Mouse (Mus musculus) heart, adult 2 months (tissue): Measurements from ENCODE around the gene Olfr172. TPM values are rescaled to one million over a fixed set of nuclear protein-coding genes. Genes with fewer than 3 reads are reported as not detected.
A peak's percentile ranks its signal among the peaks of the same experiment; 100 is the strongest.

ENCODE experiments used
- DNase-seq, 2 experiments: peaks; one replicate each; pipeline ENCODE4 v3.0.0; 2021
- H3K27ac ChIP-seq: fragments of 200-600 bp; 2 replicates; pipeline ENCODE4 v1.8.1; 2022
- H3K27me3 ChIP-seq: fragments of 200-500 bp; 2 replicates; pipeline ENCODE4 v1.6.1; 2012; ENCODE audit warnings: mild to moderate bottlenecking, low read length, inconsistent platforms, mixed read lengths; ENCODE audit not compliant: control insufficient read depth, insufficient read depth
- H3K36me3 ChIP-seq: fragments of 200-500 bp; 2 replicates; pipeline ENCODE4 v1.6.1; 2012; ENCODE audit warnings: low read length, inconsistent platforms; ENCODE audit not compliant: control insufficient read depth, insufficient read depth
- H3K4me1 ChIP-seq: fragments of 200-500 bp; 2 replicates; pipeline ENCODE4 v1.6.1; 2011; ENCODE audit warnings: low read length; ENCODE audit not compliant: control insufficient read depth, insufficient read depth
- H3K4me3 ChIP-seq: fragments of 200-600 bp; 2 replicates; pipeline ENCODE4 v1.8.1; 2022
- H3K79me2 ChIP-seq: fragments of 200-500 bp; replicated peaks from 2 replicates; pipeline ENCODE4 v1.6.1; 2012; ENCODE audit warnings: mild to moderate bottlenecking, inconsistent platforms, low read length, moderate library complexity, mixed read lengths; ENCODE audit not compliant: control insufficient read depth, insufficient read depth
- H3K9ac ChIP-seq: fragments of 200-500 bp; 2 replicates; pipeline ENCODE4 v1.6.1; 2012; ENCODE audit warnings: low read depth, mild to moderate bottlenecking, control low read depth, inconsistent platforms, low read length, mixed read lengths
- CTCF ChIP-seq: fragments of 200-600 bp; IDR thresholded peaks from 2 replicates; pipeline ENCODE4 v1.8.1; 2022; ENCODE audit warnings: antibody characterized with exemption, mild to moderate bottlenecking, moderate library complexity
- EP300 ChIP-seq: fragments of 200-500 bp; IDR thresholded peaks from 2 replicates; pipeline ENCODE4 v1.6.1; 2011; ENCODE audit warnings: low read depth, low read length, control low read depth; ENCODE audit not compliant: insufficient read depth
- POLR2A ChIP-seq: fragments of 200-500 bp; IDR thresholded peaks from 2 replicates; pipeline ENCODE4 v1.6.1; 2011; ENCODE audit warnings: mild to moderate bottlenecking, low read depth, low read length, control low read depth; ENCODE audit not compliant: insufficient read depth
- WGBS: fragments of 180-500 bp; shearing (Covaris S2); methylation state at CpG from one replicate; pipeline ENCODE4 v1.1.7; 2018; 5-methylcytosine and 5-hydroxymethylcytosine counted together
- intact Hi-C: fragments of 180-260 bp; cut with DNase I; formaldehyde crosslinking; loops from one replicate; pipeline ENCODE4 v1.15.1; 2025
- polyA plus RNA-seq: library from polyadenylated mRNA; depleted of rRNA; stranded (reverse); fragments of >200 nt; gene quantifications from 2 replicates; pipeline ENCODE4 v1.2.3, GENCODE M21; 2012
- total RNA-seq, 2 experiments: library from RNA; stranded (reverse); gene quantifications; 2 replicates each; pipeline ENCODE4 v1.2.3; 2021

Olfr172 gene
- total and polyA plus RNA-seq, 3 experiments = not detected

DNA sequence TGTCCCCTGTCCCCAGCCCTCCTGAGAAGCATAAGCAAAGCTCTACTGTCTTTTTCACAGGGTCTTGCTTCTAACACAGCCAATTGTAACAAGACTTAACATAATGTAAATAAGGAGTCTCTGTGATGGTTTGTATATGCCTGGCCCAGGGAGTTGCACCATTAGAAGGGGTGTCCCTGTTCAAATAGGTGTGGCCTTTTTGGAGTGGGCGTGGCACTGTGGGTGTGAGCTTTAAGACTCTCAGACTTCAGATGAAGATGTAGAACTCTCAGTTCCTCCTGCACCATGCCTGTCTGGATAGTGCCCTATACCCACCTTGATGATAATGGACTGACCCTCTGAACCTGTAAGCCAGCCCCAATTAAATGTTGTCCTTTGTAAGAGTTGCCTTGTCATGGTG lies 24.2 kb downstream of the Olfr172 start:
- TF ChIP-seq POLR2A (no peak), EP300 (no peak), CTCF (no peak)
- H3K4me3 ChIP-seq = no peak overlapping the region
- H3K9ac ChIP-seq = no peak overlapping the region
- 96% methylated on average over 1 of the region's 1 CpGs for WGBS
- H3K27me3 ChIP-seq = no peaks in the 10 kb centered on the region
- no peaks in the 10 kb centered on the region for H3K36me3 ChIP-seq
- no peaks in the 10 kb centered on the region for H3K79me2 ChIP-seq
- no peak overlapping the region for H3K27ac ChIP-seq
- no peaks in the 10 kb centered on the region for H3K4me1 ChIP-seq
- intact Hi-C loops = loop anchor here (5.0 to 10.0 kb wide), 2 partner anchors 111 to 834 kb away; no protein-coding TSS in a partner anchor
- no peak for DNase-seq

DNA sequence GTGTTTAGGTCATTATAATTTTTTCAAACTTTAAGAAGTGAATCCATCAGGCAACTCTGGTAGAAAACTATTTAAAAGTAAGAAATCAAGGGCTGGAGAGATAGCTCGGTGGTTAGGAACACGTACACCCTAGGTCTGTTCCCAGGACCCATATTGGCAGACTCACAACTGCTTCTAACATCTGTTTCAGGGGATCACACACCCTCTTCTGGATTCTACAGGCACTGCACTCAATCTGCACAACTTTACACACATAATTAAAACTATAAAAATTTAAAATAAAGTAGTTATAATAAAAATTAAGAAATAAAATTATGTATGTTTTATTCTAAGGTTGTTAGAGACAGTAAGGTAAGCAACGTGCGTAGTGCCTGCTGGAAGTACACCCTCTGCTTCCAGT lies 24.8 kb downstream of the Olfr172 start:
- no peak for TF ChIP-seq POLR2A
- TF ChIP-seq EP300 = no peak
- TF ChIP-seq CTCF = peak; percentile 52
- DNase-seq = no peak
- Histone ChIP-seq H3K9ac (no peak overlapping the region), H3K27me3 (no peaks in the 10 kb centered on the region), H3K27ac (no peak overlapping the region), H3K4me1 (no peaks in the 10 kb centered on the region), H3K36me3 (no peaks in the 10 kb centered on the region), H3K4me3 (no peak overlapping the region), H3K79me2 (no peaks in the 10 kb centered on the region)
- WGBS = 83% methylated on average over 4 of the region's 4 CpGs
- intact Hi-C loops = loop anchor here (5.0 to 10.0 kb wide), 2 partner anchors 111 to 833 kb away; no protein-coding TSS in a partner anchor

DNA sequence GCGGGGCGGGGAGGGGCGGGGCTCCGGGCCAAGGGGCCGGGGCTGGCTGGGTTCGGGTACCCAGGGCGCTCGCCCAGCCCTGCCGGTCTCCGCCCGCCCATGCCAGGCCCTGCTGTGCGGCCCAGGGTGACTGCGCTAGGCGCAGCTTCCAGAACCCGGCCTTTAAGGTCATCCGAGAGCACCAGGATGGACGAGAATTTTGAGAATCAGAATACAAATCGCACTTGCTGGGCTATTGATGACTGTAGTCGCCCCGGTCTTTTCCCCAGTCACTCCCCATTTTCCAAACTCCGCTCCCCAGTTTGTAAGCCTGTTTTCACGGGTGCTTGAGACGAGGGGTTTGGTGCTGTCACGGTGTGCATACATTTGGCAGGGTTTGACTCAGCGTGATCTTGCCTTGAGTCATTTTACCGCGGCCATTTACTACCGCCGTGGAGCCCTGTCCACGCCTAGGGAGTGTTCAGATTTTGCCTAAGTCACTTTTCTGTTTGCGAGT lies 34.8 kb downstream of the Olfr172 start:
- peak overlapping the region; percentile 86 for H3K27ac ChIP-seq
- H3K4me3 ChIP-seq = peak overlapping the region; percentile 93
- intact Hi-C loops = loop anchor here (2.0 to 10.0 kb wide), 5 partner anchors 57 to 1496 kb away; partner anchors contain the start of genes Cpox, St3gal6 and Tbc1d23
- no peak for TF ChIP-seq CTCF
- no peak for TF ChIP-seq POLR2A
- TF ChIP-seq EP300 = no peak
- peaks cover 1% of the 10 kb centered on the region for H3K4me1 ChIP-seq
- WGBS = 1% methylated on average over 24 of the region's 31 CpGs
- H3K27me3 ChIP-seq = no peaks in the 10 kb centered on the region
- peaks cover 5% of the 10 kb centered on the region for H3K36me3 ChIP-seq
- no peaks in the 10 kb centered on the region; the same call in 1 of the 2 replicates for H3K79me2 ChIP-seq
- DNase-seq = no peak
- H3K9ac ChIP-seq = peak overlapping the region; percentile 81

DNA sequence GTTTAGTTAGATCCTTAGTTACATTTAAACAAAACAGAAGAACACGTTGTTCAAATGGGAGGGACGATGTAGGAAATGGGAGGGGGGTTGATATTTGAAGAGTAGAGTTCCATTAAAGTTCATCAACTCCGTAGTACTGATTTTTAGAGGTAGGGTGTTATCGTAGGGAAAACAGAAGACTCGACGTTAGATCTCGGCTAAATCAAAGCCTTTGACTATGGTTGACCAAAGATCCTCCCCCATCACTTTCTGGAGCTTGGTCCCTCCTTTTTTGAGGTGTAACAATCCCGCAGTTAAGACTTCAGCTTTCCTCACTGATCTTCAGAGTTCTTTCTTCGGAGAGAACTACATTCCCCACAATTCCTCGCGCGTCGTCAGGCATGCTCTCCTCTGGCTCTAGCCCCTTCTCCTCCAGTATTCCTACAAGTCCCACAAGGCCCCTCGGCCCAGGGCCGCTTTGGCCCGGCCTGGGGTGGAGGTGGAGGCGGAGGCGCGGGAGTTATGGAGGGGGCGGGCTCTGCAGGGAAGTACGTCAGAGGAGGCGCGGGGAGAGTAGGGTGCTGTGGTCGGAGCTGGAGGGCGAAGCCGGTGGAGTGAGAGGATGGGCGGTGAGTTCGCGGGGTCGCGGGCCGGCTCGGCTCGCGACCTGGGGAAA lies 35.4 kb downstream of the Olfr172 start, which contains the start of gene Cldnd1:
Cldnd1 (plus strand) TSS at position 434 of the 655 bp plus-strand sequence.
- Histone ChIP-seq H3K9ac (peak within 1 kb of the TSS; percentile 81), H3K27me3 (no peaks in the 10 kb centered on the region), H3K4me3 (peak within 1 kb of the TSS; percentile 93), H3K36me3 (peaks cover 5% of the 10 kb centered on the region), H3K27ac (peak within 1 kb of the TSS; percentile 86), H3K4me1 (peaks cover 1% of the 10 kb centered on the region), H3K79me2 (no peaks in the 10 kb centered on the region; the same call in 1 of the 2 replicates)
- peak; percentile 68 for TF ChIP-seq POLR2A
- no peak for TF ChIP-seq EP300
- 3% methylated on average over 35 of the region's 35 CpGs for WGBS
- intact Hi-C loops = loop anchor here (2.0 to 10.0 kb wide), 5 partner anchors 57 to 1495 kb away; partner anchors contain the start of genes Cpox, St3gal6 and Tbc1d23
- peak; percentile 93 to 96 for DNase-seq

DNA sequence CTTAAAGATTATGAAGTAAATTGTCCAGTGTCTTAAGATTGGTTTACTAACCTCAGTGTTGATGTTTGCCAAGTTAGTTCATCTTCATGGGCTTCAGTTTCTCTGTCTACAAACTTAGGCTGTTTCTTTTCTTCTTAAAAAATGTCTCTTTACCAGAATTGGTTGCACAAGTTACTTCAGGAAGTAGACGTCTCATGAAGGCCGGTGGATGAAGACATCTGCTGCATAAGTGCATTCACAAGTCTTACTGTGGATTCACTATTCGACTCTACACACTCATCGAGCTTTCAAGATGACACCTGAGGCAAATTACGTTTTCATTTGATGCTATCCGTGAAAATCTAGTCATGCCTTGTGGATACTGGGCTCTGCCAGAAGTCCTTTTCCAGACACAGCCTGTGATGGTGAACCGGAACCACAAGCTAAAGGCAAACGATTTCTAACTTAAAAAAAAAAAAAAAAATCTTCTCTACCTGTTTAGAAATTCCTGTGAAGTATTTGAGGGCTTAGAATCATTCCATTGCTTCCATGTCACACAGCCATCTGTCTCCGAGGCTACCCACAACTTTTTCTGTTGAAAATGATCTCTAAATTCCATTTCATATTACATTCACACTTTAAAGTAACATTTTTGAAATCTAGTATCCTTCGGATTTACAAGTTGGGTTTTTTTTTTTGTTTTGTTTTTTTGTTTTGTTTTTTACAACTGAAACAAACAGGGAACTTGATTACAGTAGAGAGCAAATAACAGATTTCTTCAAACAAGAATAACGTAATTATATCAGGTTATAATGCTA lies 36.1 kb downstream of the Olfr172 start:
- DNase-seq = no peak
- H3K27ac ChIP-seq = no peak overlapping the region
- TF ChIP-seq POLR2A (no peak), EP300 (no peak), CTCF (no peak)
- WGBS = 79% methylated on average over 11 of the region's 11 CpGs
- peaks cover 5% of the 10 kb centered on the region for H3K36me3 ChIP-seq
- H3K4me1 ChIP-seq = peaks cover 1% of the 10 kb centered on the region
- H3K79me2 ChIP-seq = no peaks in the 10 kb centered on the region; the same call in 1 of the 2 replicates
- intact Hi-C loops = loop anchor here (5.0 to 10.0 kb wide), 4 partner anchors 205 to 1495 kb away; partner anchors contain the start of genes St3gal6 and Tbc1d23
- H3K27me3 ChIP-seq = no peaks in the 10 kb centered on the region
- peak overlapping the region; percentile 52; the same call in 1 of the 2 replicates for H3K4me3 ChIP-seq
- H3K9ac ChIP-seq = no peak overlapping the region
